Mouse (Mus musculus): ENCODE measurements around the gene Lrp11. TPM values are rescaled to one million over a fixed set of nuclear protein-coding genes. Genes with fewer than 3 reads are reported as not detected.
"Not testable (repeated sequence)": the region's sequence is repeated elsewhere in the genome, so short reads cannot be mapped to it uniquely, and the experiment has no call there.

The Lrp11 gene
- total RNA-seq (2014; fragmentation: Nextera tagmentation) (3.2 and 4.0 TPM in 2 replicates), total RNA-seq (2017) (0.61 and 5.2 TPM in 2 replicates)

- peak; percentile 99 for ATAC-seq (replicated peaks; ENCODE audit: low FRiP score, low TSS enrichment, poor library complexity, severe bottlenecking)
Measured at GRCm38 (mm10) chr10:7589592-7590233, at the start of gene Lrp11. Lrp11 (plus strand) TSS chr10:7589800.

- ATAC-seq (replicated peaks; ENCODE audit: low FRiP score, low TSS enrichment, poor library complexity, severe bottlenecking): peak; percentile 67
Measured at GRCm38 (mm10) chr10:7578002-7578401, 11.6 kb upstream of the Lrp11 start.

GRCm38 (mm10) chr10:7581401-7581800 lies 8.2 kb upstream of the Lrp11 start:
- ATAC-seq (replicated peaks; ENCODE audit: low FRiP score, low TSS enrichment, poor library complexity, severe bottlenecking): no peak

- 0 out of 2 replicates have a peak, but pooled peaks have one; percentile 30 for ATAC-seq (replicated peaks; ENCODE audit: low FRiP score, low TSS enrichment, poor library complexity, severe bottlenecking)
Measured at GRCm38 (mm10) chr10:7582157-7582890, 7.3 kb upstream of the Lrp11 start.

GRCm38 (mm10) chr10:7582891-7583557 lies 6.6 kb upstream of the Lrp11 start:
- ATAC-seq (replicated peaks; ENCODE audit: low FRiP score, low TSS enrichment, poor library complexity, severe bottlenecking): no peak

GRCm38 (mm10) chr10:7586771-7587170 lies 2.8 kb upstream of the Lrp11 start:
- ATAC-seq (replicated peaks; ENCODE audit: low FRiP score, low TSS enrichment, poor library complexity, severe bottlenecking): no peak

- ATAC-seq (replicated peaks; ENCODE audit: low FRiP score, low TSS enrichment, poor library complexity, severe bottlenecking): peak; percentile 19
Measured at GRCm38 (mm10) chr10:7590234-7590689, 662 bp downstream of the Lrp11 start.

GRCm38 (mm10) chr10:7590792-7591191 lies 1.2 kb downstream of the Lrp11 start:
- ATAC-seq (replicated peaks; ENCODE audit: low FRiP score, low TSS enrichment, poor library complexity, severe bottlenecking): no peak

- no peak for ATAC-seq (replicated peaks; ENCODE audit: low FRiP score, low TSS enrichment, poor library complexity, severe bottlenecking)
Measured at GRCm38 (mm10) chr10:7594797-7595196, 5.2 kb downstream of the Lrp11 start.

- no peak for ATAC-seq (replicated peaks; ENCODE audit: low FRiP score, low TSS enrichment, poor library complexity, severe bottlenecking)
Measured at GRCm38 (mm10) chr10:7596251-7596650, 6.7 kb downstream of the Lrp11 start.

GRCm38 (mm10) chr10:7598177-7598576 lies 8.6 kb downstream of the Lrp11 start:
- no peak for ATAC-seq (replicated peaks; ENCODE audit: low FRiP score, low TSS enrichment, poor library complexity, severe bottlenecking)

- peak; percentile 94 for ATAC-seq (replicated peaks; ENCODE audit: low FRiP score, low TSS enrichment, poor library complexity, severe bottlenecking)
Measured at GRCm38 (mm10) chr10:7600647-7601046, 11.0 kb downstream of the Lrp11 start.

- ATAC-seq (replicated peaks; ENCODE audit: low FRiP score, low TSS enrichment, poor library complexity, severe bottlenecking): no peak
Measured at GRCm38 (mm10) chr10:7605168-7605567, 15.6 kb downstream of the Lrp11 start.

GRCm38 (mm10) chr10:7606437-7606836 lies 16.8 kb downstream of the Lrp11 start:
- ATAC-seq (replicated peaks; ENCODE audit: low FRiP score, low TSS enrichment, poor library complexity, severe bottlenecking): no peak

- no peak for ATAC-seq (replicated peaks; ENCODE audit: low FRiP score, low TSS enrichment, poor library complexity, severe bottlenecking)
Measured at GRCm38 (mm10) chr10:7608611-7609010, 19.0 kb downstream of the Lrp11 start.

- ATAC-seq (replicated peaks; ENCODE audit: low FRiP score, low TSS enrichment, poor library complexity, severe bottlenecking): no peak
Measured at GRCm38 (mm10) chr10:7611647-7612046, 22.0 kb downstream of the Lrp11 start.

- not testable (repeated sequence) for ATAC-seq (replicated peaks; ENCODE audit: low FRiP score, low TSS enrichment, poor library complexity, severe bottlenecking)
Measured at GRCm38 (mm10) chr10:7612210-7612609, 22.6 kb downstream of the Lrp11 start.

GRCm38 (mm10) chr10:7614834-7615233 lies 25.2 kb downstream of the Lrp11 start:
- ATAC-seq (replicated peaks; ENCODE audit: low FRiP score, low TSS enrichment, poor library complexity, severe bottlenecking): no peak

- ATAC-seq (replicated peaks; ENCODE audit: low FRiP score, low TSS enrichment, poor library complexity, severe bottlenecking): not testable (repeated sequence)
Measured at GRCm38 (mm10) chr10:7617146-7617545, 27.5 kb downstream of the Lrp11 start.

- not testable (repeated sequence) for ATAC-seq (replicated peaks; ENCODE audit: low FRiP score, low TSS enrichment, poor library complexity, severe bottlenecking)
Measured at GRCm38 (mm10) chr10:7617556-7617955, 28.0 kb downstream of the Lrp11 start.

All from megakaryocyte-erythroid progenitor cell, adult 5-6 weeks (primary cell).